Mouse (Mus musculus): Measurements from ENCODE around the gene Nod2.
A peak's percentile ranks its signal among the peaks of the same experiment; 100 is the strongest.

Nod2 gene

DNA sequence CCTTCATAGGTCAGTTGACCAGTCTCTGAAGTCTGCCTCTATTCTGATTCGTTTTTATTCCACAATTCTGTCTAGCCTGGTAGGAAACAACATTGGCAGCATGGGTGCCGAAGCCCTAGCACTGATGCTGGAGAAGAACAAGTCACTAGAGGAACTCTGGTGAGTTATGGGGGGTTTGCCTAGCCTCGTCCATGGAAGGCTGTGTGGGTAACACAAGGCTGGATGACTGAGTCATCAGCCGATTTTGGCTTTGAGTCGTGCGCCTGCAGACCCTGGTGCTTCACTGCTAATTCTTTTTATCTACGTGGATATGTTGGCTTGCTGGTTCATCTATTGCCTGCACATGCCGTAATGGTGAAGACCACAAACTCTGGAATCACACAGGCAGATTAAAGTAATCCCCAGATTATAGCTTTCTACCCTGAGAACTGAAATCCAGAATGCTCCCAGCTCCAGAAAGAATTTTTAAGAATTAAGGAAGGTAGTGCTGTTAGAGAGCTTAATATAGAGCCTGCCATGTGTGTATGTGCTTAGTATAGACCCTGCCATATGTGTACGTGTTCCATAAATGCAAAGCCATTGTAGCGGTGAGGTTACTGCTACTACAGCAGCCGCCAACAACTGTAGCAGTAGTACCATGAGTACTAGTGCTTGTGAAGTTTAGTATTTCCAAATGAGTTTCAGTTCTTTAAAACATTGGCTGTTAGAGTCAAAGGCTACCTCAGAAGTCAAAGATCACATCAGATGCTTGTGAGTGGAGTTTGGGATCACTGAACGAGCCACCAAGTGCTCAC, 28.5 kb downstream of the Nod2 start:
- no peak for DNase-seq (ENCODE audit: low read depth, low spot score)

DNA sequence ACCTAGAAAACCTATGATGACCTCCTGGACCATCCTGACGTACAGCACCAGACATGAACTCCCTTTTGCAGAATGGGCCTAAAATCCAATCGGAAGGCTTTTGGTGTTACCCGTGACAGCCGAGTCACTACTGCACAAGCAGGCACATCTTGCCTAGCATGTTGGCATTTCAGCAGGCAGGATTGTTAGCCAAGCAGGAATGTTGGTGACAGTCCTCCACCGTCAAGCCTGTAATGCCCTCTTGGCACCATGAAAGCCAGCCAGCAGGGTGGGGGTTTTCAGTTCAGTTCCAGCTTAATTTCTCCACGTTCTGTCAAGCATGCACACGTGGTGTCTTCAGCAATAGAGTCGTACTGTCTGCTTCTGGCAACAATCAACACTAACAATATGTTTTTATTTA, 30.0 kb downstream of the Nod2 start:
- DNase-seq (ENCODE audit: low read depth, low spot score) = no peak

DNA sequence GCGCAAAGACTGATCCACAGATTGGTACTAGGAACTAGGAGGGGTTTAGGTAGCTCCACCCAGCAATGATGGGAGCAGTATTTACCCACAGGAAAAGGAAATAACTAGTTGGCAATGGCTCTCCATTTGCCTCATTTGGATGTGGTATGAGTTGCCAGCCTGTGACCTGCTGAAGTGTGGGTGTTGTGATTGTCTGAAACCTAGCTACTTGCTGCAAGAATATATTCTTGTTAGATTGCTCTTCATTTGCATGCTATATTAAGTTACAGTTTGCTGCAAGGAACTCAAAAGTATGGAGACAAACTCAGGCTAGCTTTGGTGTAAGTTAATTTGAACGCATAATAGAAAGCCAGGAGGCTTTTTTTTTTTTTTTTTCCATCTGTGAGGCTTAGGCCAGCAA, 33.5 kb downstream of the Nod2 start:
- no peak for DNase-seq (ENCODE audit: low read depth, low spot score)

DNA sequence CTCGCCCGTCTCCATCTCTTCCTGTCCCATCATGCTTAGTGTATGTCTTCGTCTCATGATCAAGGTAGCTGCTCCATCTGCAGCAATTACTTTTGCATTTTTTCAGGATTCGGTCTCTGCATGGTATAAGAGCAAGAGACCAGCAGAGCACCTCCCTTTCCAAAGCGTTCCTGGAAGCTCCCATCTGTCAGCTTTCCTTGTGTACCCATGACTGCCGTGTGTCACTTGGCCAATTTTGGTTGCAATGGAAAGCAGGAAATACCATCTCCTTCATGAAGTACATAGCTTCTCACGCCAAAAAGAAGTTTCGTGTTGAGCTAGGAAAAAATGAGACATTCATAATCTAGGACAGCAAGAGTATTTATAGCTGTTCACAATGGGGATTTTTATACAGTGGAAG, 33.9 kb downstream of the Nod2 start:
- DNase-seq (ENCODE audit: low read depth, low spot score) = no peak

DNA sequence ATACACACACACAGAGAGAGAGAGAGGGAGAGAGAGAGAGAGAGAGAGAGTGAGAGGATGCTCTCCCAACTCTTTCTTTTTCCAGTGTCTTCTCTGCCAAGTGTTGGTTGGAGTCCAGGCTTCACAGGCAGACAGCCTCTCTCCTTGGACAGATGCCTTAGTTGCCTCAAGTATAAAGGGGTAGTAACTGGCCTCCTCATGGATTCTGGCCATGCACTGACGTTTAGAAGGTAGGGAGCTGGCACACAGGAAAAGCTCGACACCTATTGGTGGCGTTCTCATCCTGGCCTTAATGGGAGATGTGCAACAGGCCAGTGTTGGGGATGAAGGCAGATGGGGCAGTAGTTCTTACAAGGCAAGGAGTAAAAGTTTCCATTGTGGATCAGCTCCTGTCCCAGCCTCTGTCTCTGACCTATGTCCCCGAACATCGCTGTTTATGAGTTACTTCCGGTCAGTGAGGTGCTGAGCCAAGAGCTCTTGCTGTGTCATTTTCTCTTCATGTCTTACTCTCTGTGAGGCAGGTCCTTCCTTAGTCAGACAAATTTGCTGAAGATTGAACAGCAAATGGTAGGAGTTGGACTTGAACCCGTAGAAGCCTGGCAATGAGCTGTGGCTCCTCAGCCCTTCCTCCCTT, 36.7 kb downstream of the Nod2 start:
- DNase-seq (ENCODE audit: low read depth, low spot score) = no peak

DNA sequence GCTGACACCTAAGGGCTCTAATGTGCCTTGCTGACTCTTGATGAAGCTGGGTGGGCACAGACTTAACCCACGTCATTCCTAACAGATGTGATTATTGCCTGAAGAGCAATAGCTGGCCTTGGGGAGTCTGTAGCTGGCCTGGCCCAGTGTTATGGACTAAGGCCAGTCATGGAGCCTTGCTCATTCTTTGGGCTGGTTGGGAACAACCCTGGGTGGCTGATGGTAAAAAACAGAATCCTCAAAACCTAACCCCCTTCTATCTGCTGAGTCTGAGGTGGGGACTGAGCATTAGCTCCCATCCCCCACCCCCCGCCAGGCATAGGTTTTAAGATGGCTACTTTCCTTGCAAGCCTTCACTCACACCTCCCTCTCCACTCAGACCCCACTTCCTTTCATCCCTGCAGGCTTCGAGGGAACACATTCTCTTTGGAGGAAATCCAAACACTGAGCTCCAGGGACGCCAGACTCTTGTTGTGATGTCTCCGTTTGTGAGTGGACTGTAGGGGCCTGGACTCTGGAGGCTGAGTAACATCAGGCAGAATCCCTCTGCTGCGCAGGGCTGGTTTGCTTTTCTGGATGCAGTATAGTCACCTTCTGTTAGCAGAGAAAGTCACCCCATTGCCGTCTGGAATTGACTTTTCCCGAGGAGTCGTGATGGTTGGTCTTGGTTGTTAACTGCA, 39.3 kb downstream of the Nod2 start:
- no peak for DNase-seq (ENCODE audit: low read depth, low spot score)

DNA sequence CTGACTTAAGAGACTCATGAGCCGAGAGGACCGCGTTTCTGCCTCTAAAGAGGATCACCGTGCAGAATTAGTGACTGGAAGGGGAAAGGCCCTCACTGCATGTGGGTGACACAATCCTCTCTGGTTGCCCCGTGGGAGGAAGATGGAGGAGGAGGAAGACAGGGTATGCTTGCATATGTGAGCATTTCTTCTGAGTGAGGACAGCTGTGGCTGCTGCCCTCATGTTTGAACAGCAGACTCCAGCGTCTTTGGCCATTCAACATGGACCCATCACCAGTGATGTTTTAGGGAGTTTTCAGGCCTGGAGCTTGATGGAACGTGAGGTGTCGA, 39.8 kb downstream of the Nod2 start:
- no peak for DNase-seq (ENCODE audit: low read depth, low spot score)

DNA sequence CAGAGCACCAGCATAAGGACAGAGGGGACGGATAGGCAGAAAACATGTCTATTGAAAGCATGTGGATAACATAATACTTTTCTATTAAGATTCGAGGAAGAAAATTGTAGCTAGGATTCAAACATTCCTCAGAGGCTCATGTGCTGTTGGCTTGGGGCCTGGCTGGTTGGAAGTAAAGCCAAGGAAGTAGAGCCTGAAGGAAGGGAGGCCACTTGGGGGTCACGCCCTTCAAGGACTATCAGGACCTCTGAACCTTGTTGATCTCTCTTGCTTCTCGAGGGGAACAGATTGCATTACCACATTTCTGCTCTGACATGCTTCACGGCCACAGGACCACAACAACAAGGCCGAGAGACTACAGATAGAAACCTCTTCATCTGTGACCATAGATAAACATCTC, 42.0 kb downstream of the Nod2 start:
- DNase-seq (ENCODE audit: low read depth, low spot score) = no peak

DNA sequence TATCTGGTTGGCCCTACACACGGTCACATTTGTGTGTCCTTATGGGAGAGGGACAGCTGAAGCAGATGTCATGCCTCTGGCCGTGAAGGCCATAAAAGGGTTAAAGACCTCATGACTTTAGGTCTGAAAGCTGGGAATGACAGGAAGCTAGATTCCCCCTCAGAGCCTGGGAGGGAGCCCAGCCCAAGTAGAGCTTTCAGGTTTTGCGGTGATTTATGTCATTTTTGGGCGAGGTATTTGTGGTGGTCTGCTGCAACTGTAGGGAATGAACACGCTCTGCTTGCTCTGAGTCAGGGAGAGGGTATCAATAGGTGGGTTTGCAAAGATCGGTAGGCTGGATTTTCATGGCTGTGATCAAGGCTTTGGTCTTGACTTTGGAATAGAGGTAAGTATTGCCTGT, 42.8 kb downstream of the Nod2 start:
- DNase-seq (ENCODE audit: low read depth, low spot score) = no peak

DNA sequence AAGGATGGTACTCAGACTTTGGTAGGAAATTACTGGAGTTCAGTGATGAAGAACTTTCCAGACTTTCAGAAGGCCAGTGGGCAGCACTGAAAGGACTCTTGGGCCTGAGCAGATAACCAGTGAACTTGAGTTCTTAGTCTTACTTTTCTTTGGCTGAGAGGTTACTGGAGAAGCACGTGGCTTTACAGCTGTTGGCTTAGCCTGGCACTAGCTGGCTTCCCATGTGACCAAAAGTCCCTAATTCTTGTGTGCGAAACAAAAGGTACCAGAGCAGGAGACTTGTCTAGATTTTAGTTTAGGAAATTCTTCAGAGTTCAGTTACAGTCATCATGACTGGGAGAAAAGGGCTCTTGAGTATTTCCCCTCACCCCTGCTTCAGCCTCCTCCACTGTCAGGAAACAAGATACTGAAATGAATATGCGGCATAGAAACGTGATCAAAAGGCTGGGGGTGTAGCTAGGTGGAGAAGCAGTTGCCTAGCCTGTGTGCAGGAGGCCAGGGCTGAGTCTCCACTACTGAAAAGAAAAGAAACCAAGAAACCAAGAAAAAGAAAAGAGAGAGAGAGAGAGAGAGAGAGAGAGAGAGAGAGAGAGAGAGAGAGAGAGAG, 44.3 kb downstream of the Nod2 start:
- no peak for DNase-seq (ENCODE audit: low read depth, low spot score)

DNA sequence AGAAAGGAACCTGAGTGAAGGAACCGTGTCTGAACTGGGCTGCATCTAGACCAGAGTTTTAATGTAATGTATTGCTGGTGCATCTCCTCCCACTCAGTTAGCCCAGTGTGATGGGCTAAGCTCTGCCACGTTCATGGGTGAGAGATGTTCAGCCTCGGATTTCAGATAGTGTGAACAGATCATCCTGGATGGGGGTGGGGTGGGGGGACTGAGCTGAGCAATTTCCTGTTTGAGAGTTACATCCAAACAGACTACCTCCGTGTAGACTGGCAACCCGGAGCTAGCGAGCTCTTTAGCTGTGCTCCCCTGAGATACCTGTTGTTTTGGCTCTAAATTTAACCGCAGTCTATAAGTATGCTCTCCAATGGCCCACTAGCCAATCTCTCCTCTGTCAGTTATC, 44.8 kb downstream of the Nod2 start:
- no peak for DNase-seq (ENCODE audit: low read depth, low spot score)

DNA sequence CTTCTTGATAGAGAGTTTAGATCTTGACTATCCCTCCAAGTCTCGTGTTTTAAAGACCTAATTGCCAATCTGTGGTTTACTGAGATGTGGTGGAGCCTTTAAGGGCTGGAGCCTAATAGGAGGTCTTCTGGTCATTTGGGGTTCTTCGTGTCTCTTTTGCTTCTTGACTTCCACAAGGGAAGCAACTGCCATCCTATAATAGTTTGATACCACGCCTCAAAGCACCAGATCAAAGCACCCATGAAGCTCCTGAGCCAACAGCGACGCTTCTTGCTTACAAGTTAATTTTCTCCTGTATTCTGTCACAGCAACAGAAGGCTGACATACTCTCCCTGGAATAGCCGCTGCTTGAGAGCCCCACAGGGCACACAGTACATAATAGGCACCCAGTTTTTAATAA, 45.8 kb downstream of the Nod2 start:
- no peak for DNase-seq (ENCODE audit: low read depth, low spot score)

DNA sequence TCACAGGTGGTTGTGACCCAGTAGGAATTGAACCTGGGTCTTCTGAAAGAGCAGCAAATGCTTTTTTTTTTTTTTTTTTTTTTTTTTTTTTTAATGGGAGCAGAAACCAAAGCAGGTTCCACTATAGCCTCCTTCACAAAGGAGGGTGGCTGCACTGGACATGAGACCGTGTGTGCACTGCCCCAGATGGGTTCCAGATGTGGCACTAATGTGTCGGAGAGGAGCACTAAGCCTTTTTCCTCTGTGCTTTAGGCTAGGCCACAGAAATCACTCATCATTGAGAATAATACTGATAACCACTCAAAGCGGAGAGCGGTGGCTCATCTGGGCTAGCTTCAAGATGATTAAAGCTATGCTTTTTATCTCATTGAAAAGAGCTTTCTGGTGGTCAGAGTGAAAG, 46.3 kb downstream of the Nod2 start:
- no peak for DNase-seq (ENCODE audit: low read depth, low spot score)

DNA sequence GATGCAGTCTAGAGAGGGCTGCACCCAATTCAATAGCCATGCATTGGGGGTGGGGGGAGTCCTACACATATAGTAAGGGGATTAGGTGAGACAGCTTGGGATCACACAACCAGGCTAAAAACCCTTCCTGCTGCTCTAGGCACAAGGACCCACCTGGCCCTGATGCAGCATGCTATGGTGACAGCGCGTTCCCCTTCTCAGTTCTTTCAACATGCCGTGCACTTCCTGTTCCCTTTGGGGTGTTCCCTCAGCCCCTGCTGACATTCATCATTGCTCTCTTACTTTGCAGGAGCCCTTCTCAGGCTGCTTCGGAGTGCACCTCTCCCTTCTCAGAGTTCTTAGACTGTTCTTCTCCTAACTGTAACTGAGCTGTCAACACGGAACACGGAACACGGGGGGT, 47.2 kb downstream of the Nod2 start:
- no peak for DNase-seq (ENCODE audit: low read depth, low spot score)

DNA sequence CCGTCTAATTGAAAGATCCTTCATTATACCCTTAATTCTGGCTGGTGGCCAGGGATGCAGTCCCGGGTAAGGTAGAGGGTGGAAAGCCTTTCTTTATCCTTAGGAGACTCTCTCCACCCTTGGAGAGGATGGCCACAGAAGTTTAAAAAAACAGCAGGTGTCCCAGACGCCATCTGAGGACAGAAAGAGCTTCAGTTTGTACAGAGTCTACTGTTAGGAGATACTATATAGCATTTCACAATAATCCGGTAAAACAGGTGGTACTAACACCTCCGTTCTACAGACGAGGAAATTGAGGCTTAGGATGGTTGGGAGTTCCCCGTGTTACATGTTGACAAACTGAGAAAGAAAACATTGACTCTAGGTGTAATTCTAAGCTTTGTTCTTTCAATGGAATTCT, 49.1 kb downstream of the Nod2 start:
- no peak for DNase-seq (ENCODE audit: low read depth, low spot score)

DNA sequence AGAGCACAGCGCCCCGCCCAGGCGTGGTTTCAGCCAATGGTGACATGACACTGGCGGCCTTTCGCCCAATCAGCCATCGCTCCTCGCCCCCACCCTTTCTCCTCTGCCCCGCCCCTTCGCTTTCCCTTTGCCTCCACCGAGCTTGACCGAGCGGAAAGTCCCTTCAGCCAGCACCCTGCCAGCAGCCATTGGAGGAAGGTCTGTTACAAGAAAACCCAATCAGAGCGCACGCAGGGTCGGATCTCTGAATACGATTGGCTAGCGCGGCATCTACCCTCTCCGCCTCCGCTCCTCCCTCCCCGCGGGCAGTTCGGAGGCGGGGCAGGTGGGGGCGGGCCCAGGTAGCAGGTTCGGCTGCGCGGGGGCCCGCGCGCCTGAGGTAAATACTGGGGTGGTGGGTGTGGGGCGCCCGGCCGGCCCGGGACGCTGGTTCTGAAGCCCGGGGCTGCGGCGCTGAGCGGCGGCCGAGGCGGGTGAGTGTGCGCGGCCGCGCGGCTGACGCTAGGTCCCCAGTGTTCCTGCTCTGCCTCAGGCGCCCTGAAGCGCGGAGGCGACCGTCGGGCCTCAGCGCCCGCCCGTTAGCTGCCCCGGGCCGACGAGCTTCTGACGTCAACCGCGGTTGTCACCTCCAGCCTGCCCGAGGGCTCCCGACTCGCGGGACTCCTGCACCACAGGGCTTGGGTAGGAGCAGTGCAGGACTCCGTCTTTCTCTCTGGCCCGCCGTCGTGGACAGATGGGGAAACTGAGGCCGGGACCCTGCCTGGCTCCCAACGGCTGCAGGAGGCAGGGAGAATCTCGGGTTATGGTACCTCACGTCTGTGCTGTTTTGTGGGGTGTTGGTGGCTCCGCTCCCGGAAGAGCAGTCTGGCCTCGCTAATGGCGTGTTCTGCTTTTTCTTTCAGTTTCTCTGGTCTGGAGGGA, 49.9 kb downstream of the Nod2 start, which contains the start of gene Cyld:
Gene Cyld, plus strand, starts transcription at position 308 of the 921 bp plus-strand sequence.
- DNase-seq (ENCODE audit: low read depth, low spot score) = peak; percentile 98

DNA sequence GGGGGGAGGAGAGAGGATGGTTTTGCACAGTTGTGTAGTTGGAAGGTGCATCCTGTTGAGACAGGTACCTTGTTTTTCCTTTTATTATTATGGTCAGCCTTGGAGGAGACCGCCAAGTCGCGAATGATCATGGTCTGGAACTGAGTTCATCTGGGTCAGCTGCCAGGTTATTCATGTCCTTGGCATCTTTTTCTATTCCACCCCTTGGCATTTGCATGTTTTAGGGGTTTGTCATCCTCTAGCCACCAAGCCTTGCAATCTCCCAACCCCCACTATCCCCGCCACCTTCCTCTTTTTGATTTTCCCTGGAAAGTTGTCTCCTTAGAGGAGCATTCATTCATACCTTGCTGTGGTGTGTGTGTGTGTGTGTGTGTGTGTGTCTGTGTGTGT, 50.5 kb downstream of the Nod2 start:
- no peak for DNase-seq (ENCODE audit: low read depth, low spot score)

DNA sequence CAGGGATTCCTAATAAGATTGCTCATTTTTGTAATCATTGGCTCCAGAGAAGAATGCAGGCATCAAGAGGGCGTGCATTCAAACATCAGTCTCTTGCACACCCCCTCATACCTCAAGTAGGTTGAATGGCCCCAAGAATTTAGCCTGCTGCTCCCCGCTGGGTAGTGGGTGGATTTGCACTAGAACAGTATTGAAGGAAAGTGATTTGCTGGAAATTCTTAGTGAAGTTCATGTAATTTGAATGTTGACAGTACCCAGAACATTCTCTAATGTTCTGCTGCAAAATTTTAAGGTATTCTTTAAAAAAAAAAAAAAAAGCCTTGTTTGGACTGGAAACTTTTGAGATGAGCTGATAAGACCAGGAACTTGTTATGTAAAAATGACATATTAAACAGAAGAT, 50.9 kb downstream of the Nod2 start:
- no peak for DNase-seq (ENCODE audit: low read depth, low spot score)

DNA sequence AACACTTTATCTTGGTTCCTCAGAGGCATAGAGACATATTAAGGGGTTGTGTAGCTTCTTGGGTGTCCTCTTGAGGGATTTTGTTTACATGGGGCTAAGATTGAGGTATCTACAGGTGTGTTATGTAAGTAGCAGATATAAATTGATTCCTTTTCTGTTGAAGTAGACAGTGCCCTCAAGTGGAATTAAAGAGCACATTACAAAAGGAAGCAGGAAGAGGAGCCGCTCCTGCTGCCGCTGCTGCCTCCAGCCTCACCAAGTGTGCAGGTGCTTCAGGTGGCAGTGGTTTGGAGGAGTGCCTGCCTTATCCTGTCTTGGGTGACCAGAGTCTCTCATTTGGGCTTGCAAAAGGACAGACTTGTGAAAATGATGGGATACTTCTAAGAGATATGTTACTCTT, 54.5 kb downstream of the Nod2 start:
- no peak for DNase-seq (ENCODE audit: low read depth, low spot score)

DNA sequence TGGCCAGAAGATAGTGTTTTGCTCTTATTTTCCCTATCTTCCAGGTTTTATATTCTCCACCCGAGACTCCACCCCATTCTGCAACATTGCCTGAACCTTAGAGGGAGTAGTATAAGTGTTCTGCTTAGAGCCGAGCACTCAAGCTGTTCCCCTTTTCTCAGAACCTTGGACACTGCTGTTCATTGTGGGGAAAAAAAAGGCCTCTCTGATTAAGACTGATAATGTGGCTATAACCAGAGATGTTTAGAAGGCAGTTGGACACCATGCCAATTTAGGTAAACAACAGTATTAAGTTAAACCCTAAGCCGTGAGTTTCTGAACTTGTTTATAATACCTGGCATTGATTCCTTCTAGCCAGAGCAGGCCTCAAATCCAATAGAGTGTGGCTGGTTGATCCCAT, 55.7 kb downstream of the Nod2 start:
- DNase-seq (ENCODE audit: low read depth, low spot score) = no peak

DNA sequence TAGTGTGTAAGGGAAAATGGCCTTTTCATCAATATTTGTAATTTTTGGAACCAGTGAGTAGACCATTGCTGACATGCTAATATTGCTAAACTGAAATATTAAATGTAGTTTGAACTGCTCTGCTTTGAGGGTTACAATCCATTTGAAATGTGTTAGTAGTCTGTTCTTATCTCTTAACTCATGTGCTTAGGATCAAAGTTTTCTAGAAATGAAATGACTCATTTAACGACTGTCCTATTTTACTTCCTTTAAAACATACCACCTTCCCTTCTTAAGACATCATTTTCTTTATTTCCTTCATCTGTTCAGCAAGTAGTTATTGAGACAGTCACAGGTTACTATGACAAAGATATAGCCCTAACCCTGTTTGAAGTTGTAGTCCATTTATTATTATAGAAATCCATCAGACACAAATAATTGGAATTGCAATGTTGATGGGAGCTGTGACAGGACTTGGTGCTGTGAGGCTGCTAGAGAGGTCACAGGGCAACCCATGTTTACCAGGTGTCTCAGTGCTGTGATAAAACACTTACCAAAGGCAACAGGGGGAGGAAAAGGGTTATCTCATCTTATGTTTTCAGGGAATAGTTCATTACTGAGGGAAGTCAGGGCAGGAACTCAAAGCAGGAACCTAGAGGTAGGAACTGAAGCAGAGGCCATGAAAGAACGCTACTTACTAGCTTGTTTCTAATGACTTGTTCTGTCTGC, 76.3 kb downstream of the Nod2 start:
- no peak for DNase-seq (ENCODE audit: low read depth, low spot score)

Measured in retina, postnatal 7 days (tissue).